Mouse (Mus musculus) right cerebral cortex, adult 2 months (tissue): ENCODE measurements around the gene Tma7.

Experiments
- DNase-seq, 2 experiments: peaks; one replicate each; pipeline ENCODE4 v3.0.0; 2021 to 2022; ENCODE audit warnings: low spot score in 2 of 2

The Tma7 gene

DNA sequence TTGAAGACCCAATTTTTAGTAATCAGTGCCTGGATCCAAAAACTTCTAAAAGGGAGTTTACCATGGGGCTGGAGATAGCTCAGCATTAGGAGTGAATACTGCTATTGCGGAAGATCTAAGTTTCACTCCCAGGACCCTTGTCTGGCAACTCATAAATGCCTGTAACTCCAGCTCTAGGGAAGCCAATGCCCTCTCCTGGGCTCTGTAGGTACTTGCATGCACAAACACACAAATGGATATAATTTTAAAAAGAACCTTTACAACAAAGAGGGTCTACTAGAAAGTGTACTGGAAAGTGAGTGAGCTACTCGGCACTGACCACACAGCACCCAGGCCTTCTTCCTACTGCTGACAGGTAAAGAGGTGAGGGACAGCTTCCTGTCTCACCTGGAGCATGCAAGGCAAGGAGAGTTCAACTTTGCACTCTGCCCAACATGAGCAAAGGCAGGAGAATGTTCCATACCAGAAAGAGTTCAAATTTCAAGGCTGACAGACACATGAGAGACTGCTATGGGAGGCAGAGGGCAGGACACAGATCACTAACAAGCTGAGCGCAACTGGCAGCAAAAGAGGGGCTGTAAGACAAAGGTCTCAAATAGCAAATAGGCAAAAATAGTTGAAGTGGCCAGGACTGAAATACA lies 14.2 kb downstream of the Tma7 start:
- no peak for DNase-seq

DNA sequence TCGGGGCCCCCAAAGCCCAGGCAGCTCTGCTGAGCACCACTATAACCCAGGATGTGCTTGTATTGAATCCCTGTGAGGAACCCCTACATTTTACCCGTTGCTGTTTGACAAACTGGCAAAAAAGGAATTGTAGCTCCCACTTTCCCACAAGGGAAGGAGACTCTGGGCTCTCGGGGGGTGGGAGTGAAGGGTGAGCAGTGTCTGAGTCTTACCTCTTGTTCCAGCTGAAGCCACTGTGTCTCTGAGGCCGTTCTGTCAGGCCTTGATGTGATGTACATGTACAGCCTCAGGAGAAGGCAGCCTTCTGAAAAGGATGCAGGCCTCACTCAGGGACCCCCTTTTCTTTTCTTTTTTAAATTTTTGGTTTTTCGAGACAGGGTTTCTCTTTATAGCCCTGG lies 21.5 kb downstream of the Tma7 start:
- DNase-seq, result no peak

DNA sequence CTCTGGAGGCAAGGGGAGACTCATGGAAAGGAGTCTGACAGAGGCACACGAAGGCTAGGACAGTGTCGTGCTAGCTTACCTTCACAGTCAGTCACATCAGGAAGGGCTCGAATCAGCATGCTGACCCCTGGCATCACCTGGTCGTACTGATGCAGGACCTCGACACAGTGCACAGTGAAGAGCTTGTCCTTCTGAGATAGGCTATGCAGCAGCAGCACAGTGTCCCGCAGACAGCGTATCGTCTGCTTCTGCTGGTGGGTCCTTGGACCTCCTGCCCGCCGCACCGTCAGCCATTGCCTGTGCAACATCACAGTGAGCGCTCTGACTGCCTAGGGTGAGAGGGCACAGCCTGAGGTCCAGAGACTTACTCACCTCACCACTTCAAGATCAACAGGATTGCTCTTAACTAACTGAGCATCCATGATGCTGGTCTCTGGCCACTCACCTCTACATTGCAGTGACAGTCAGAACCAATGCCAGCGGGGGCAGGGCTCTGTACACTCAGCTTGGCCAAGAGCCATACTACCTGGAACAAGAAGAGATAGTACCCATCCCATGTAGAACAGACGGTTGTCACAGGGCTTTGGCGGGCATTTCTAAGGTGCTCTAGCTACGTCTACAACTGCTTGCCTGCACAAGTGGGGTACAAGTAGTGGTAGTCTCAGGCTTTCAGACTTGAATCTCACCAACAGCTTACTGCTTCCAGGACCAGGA lies 22.0 kb downstream of the Tma7 start:
- no peak for DNase-seq

GRCm38 (mm10) chr9:109059136-109059903 lies 23.1 kb downstream of the Tma7 start, which contains the start of gene Trex1:
Gene Trex1, minus strand, starts transcription at chr9:109059734.
- peak; percentile 90 to 96 for DNase-seq

DNA sequence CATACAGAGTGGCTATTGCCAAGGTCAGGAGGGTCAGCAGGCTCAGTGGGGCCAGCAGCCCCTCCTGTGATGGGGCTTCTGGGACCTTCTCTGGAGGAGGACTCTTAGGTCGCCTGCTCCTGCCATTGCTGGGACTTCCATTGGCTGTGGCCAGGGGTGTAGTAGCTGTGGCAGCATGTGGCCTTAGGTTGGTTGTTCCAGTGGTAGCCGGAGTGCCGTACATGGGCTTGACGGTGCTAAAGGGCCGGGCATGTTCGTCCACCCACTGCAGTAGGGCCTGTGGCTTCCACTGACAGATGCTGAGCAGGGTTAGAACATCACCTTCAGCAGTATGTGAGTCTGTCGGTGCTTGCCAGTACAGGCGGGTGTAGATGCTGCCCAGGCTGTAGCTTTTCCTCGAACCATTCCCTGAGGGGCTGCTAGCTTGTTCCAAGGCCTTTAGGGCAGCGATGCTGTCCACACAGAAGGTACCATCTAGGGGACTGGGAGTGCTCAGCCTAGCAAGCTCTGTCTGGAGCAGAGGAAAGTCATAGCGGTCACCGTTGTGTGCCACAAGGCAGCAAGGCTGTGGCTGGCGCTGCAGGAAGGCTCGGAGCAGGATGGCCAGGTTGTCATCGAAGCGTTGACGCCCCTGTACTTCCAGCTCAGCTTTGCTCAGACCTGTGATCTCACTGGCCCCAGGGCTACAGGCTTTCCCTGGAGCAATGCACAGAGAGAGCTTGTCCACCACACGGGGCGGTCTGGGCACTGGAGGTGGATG lies 24.2 kb downstream of the Tma7 start:
- no peak for DNase-seq

DNA sequence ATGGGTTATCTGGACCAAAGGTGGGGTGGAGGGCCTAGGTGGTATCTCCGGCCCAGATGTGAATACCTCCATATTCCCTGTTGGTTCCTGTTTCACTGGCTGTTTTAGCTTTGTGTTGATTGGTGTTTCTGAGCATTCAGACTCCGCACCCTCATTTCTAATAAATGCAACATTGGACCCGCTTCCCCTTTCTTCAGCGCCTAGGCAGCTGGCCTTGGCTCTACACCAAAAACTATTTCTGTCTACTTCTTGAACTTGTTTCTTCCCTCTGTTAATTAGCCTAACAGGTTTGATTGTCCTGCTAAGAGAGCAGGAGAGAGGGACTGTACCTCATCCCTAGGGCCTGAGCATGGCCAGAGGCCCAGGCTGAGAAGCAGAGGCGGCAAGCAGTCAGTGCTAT lies 24.8 kb downstream of the Tma7 start:
- DNase-seq, result no peak

- DNase-seq, result no peak
Measured at GRCm38 (mm10) chr9:109056916-109057315, 25.5 kb downstream of the Tma7 start.

GRCm38 (mm10) chr9:109056081-109056690 lies 26.2 kb downstream of the Tma7 start:
- DNase-seq, result no peak

GRCm38 (mm10) chr9:109055271-109056030 lies 26.9 kb downstream of the Tma7 start:
- peak in 1 of 2 experiments; percentile 29 for DNase-seq

DNA sequence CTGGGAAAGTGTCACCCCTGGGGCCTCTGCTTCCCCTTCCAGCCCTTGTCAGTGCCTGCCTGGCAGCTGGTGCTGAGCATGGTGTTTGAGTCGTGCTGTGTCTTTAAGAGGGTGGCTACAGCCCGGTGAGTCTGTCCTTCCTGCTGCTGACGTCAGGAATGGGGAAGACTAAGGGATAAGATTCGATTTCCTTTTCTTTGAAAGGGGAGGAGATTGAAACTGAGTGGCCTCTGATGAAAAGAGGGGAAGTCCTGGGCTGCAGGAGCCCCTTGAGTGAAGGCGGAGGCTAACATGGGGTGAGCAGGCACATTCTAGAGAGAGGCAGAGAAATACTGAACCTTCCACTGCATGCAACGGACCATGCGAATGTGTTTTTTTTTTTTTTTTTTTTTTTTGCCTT lies 27.7 kb downstream of the Tma7 start:
- DNase-seq, result peak; percentile 74 to 81

DNA sequence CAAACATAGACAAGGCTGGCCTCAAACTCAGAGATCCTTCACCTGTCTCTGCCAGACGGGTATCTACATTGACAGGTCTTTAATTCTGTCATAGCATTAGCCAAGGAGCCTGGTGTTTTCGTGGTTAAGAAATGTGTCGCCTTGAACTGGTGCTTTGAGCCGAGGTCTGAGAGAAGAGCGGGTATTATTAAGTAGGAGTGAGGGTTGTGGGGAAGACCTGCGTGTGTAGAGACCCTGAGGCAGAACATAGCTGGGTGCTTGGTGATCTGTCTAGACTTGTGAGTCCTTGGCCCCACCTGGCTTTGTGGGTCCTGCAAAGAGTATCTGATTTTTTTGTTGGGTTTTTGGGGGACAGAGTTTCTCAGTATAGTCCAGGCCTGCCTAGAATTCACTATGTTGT lies 28.5 kb downstream of the Tma7 start:
- DNase-seq, result no peak

DNA sequence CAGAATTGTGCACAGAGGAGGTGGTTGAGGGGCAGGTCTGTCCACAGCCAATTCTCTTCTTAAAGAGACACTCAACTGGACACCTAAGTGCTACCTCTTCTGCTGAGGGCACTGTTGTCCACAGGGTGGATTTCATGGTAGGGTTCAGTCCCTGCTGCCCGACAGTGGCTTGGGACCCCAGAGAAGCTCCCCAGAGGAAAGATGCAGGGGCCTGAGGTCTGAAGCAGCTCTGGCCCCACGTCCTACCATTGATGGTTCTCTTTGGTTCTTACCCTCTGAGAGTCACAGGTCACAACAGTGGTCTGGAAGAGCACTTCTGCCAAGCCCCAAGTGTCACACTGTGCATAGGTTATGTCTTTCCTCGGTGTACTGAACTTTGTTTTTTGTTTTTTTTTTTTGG lies 29.0 kb downstream of the Tma7 start:
- no peak for DNase-seq

GRCm38 (mm10) chr9:109052490-109053260 lies 29.7 kb downstream of the Tma7 start:
- DNase-seq, result no peak

DNA sequence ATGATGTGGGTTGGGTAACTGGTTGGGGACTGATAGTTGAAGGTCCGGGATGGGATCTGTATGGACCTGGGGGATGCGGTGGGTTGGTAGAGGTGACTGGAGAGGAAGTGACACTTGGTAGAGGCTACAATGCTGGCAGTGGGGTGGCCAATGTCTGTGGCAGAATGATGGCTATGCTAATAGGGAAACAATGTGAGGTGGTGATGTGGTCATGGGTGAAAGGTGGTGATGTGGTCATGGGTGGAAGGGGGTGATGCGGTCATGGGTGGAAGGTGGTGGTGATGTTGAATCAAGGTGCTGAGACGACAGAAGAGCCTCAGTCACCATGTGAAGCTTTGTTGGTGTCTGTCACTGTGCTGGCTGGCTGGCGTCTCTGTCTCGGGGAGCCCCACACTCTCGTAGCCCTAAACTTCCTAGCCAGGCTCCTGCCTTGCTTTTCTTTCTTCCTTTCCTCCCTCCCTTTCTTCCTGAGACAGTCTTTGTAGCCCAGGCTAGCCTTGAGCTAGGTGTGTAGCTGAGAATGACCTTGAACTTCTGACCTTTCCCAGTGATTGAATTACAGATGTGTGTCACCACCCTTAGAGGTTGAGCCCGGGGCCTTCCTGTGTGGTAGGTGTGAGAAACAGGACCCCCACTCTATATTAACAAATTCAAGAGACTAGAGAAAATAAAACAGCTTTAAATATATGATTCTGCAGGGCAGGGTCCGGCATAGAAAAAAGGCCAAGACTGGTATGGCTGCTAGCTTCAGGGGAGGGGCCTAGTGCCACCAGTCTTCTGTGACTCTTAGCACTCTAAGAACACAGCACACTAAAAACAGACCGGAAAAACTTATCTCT lies 30.5 kb downstream of the Tma7 start:
- no peak for DNase-seq

DNA sequence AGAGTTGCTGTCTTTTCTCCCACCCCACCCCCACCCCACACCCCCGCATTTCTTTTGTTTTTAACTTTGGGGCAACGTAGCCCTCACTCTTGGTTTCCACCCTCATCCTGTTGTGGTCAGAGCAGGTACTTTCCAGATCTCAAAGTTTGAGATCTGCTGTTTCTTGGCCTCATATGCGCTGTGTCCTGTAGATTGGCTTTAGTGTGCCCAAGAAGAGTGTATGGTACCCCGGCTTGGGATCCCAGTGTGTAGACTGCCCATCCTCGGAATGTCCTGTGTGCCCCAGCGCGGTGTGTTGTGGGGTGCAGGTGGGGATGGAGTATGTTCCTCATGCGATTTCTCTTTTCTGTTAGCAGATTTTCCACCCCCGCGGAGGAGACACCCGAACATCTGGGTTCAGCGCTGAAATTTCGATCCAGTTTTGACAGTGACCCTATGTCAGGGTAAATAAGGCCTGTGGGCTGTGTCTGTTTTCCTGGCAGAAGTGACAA lies 31.3 kb downstream of the Tma7 start:
- no peak for DNase-seq

DNA sequence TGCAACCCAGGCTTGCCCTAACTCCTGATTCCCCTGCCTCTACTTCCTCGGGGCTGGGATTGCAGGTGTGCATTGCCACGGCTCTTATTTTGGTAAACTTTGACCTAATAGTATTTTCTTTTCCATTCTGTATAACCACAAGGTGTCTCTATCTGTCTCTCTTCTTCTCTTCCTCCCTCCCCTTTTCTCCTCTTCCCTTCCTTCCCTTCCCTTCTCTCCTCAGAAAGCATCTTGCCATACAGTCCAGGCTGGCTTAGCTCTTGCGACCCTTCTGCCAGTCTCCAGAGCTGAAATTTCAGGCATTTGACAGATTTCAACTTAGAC lies 31.8 kb downstream of the Tma7 start:
- no peak for DNase-seq

- DNase-seq, result no peak
Measured at GRCm38 (mm10) chr9:109049996-109050673, 32.3 kb downstream of the Tma7 start.

- no peak for DNase-seq
Measured at GRCm38 (mm10) chr9:109049316-109049715, 33.1 kb downstream of the Tma7 start.

- peak in 1 of 2 experiments; percentile 44 for DNase-seq
Measured at GRCm38 (mm10) chr9:109046306-109046705, 36.1 kb downstream of the Tma7 start.
